23 mouse cellular contexts compared by ENCODE assay signal in genomic region chr12:73332701-73333100, GRCm38 (mm10).
"Had no signal": no experiment of that assay in that cellular context is flagged by ENCODE, and none has a peak within 500 bp of the region (broad histone marks: within the 10 kb centered on the region; RNA-seq: fewer than 3 reads in every experiment).

No protein-coding gene starts in this region.

- H3K4me2 ChIP-seq: limb, embryonic 15.5 days; liver, embryonic 11.5 days; lung, embryonic 14.5 days; midbrain, embryonic 12.5 days; midbrain, embryonic 15.5 days; neural tube, embryonic 12.5 days; neural tube, embryonic 15.5 days had no signal

- H3K9me3 ChIP-seq: limb, embryonic 15.5 days; midbrain, embryonic 12.5 days; midbrain, embryonic 15.5 days; neural tube, embryonic 12.5 days; neural tube, embryonic 15.5 days had no signal

- ATAC-seq: liver, postnatal 0 days; lung, postnatal 0 days; midbrain, embryonic 15.5 days had no signal

- H3K27ac ChIP-seq: left cerebral cortex, adult 2 months; limb, embryonic 15.5 days; liver, embryonic 14.5 days; macrophage; midbrain, embryonic 12.5 days; midbrain, embryonic 15.5 days; neural tube, embryonic 12.5 days; neural tube, embryonic 15.5 days; stomach, postnatal 0 days had no signal

- H3K27me3 ChIP-seq: limb, embryonic 15.5 days; midbrain, embryonic 12.5 days; midbrain, embryonic 15.5 days; neural tube, embryonic 12.5 days; neural tube, embryonic 15.5 days had no signal

- H3K4me3 ChIP-seq: left cerebral cortex, adult 2 months; limb, embryonic 15.5 days; midbrain, embryonic 12.5 days; midbrain, embryonic 15.5 days; neural tube, embryonic 12.5 days; neural tube, embryonic 15.5 days had no signal

- H3K4me1 ChIP-seq: midbrain, embryonic 12.5 days had no signal

- H3K36me3 ChIP-seq: limb, embryonic 15.5 days; midbrain, embryonic 12.5 days; midbrain, embryonic 15.5 days; neural tube, embryonic 12.5 days; neural tube, embryonic 15.5 days had no signal

- DNase-seq: kidney, adult 18-20 months; kidney, adult 9 months; kidney, postnatal 36 days; layer of hippocampus, postnatal 36 days; left cerebral cortex, postnatal 4 days; liver, postnatal 0 days; lung, embryonic 14.5 days; right cerebral cortex, adult 18-20 months; right cerebral cortex, postnatal 14 days; right cerebral cortex, postnatal 4 days; thymus, adult 2 months; thymus, postnatal 25 days had no signal

- H3K9ac ChIP-seq: limb, embryonic 15.5 days; liver, embryonic 14.5 days; liver, postnatal 0 days; lung, embryonic 14.5 days; midbrain, embryonic 12.5 days; midbrain, embryonic 15.5 days; neural tube, embryonic 12.5 days; neural tube, embryonic 15.5 days had no signal
